Mouse (Mus musculus): Measurements from ENCODE around the gene B3gnt4.
A peak's percentile ranks its signal among the peaks of the same experiment; 100 is the strongest.

Gene B3gnt4

GRCm38 (mm10) chr5:123525916-123526495 lies 15.7 kb downstream of the B3gnt4 start:
- DNase-seq (ENCODE audit: low spot score in 2 of 2), result peak; percentile 11 to 18

- DNase-seq (ENCODE audit: low spot score in 2 of 2), result peak; percentile 18 to 27
Observed at GRCm38 (mm10) chr5:123528641-123529040, 18.4 kb downstream of the B3gnt4 start.

GRCm38 (mm10) chr5:123530056-123530455 lies 19.8 kb downstream of the B3gnt4 start:
- DNase-seq (ENCODE audit: low spot score in 2 of 2), result peak; percentile 15 to 20

- DNase-seq (ENCODE audit: low spot score in 2 of 2), result no peak
Observed at GRCm38 (mm10) chr5:123533801-123534200, 23.5 kb downstream of the B3gnt4 start.

GRCm38 (mm10) chr5:123555693-123556092 lies 45.4 kb downstream of the B3gnt4 start:
- peak in 1 of 2 experiments; percentile 15 for DNase-seq (ENCODE audit: low spot score in 2 of 2)

GRCm38 (mm10) chr5:123556451-123556850 lies 46.2 kb downstream of the B3gnt4 start:
- DNase-seq (ENCODE audit: low spot score in 2 of 2), result peak; percentile 77 to 84

GRCm38 (mm10) chr5:123559588-123559987 lies 49.3 kb downstream of the B3gnt4 start:
- peak in 1 of 2 experiments; percentile 18 for DNase-seq (ENCODE audit: low spot score in 2 of 2)

GRCm38 (mm10) chr5:123561128-123561527 lies 50.9 kb downstream of the B3gnt4 start:
- DNase-seq (ENCODE audit: low spot score in 2 of 2), result peak in 1 of 2 experiments; percentile 15

Data from right cerebral cortex, postnatal 10 days (tissue).